8 mouse cellular contexts compared by ENCODE assay signal in genomic region chr12:100106275-100106895, GRCm38 (mm10). TPM values are rescaled to one million over a fixed set of nuclear protein-coding genes. Genes with fewer than 3 reads are reported as not detected.
DNase-seq lines count a peak whose midpoint lies in the region; ATAC-seq lines count a peak whose summit lies in the region.

No protein-coding gene starts in this region.

- H3K27me3 ChIP-seq in midbrain, embryonic 14.5 days (ENCODE audit: control insufficient read depth, insufficient read depth, low read length): no peaks in the 10 kb centered on the region

- H3K9ac ChIP-seq in midbrain, embryonic 14.5 days (replicated peaks; ENCODE audit: low read length): no peak overlapping the region

- intact Hi-C loops in left cerebral cortex, postnatal 4 days (cut with DNase I): loop anchor here (5.0 to 10.0 kb wide), 2 partner anchors 139 to 1022 kb away; no protein-coding TSS in a partner anchor

- H3K4me1 ChIP-seq in midbrain, embryonic 14.5 days (ENCODE audit: control insufficient read depth, insufficient read depth, low read length): peaks cover 6% of the 10 kb centered on the region

- H3K9me3 ChIP-seq in midbrain, embryonic 14.5 days (ENCODE audit: control insufficient read depth, low read length): no peaks in the 10 kb centered on the region

- H3K27ac ChIP-seq in midbrain, embryonic 14.5 days (replicated peaks; ENCODE audit: low read depth, low read length): no peak overlapping the region

- ATAC-seq in frontal cortex, adult (ENCODE audit: low TSS enrichment): peak; percentile 17; the same call in 1 of the 2 replicates
- ATAC-seq in midbrain, embryonic 14.5 days (ENCODE audit: low FRiP score, low TSS enrichment): no peak

- H3K4me3 ChIP-seq in midbrain, embryonic 14.5 days (replicated peaks; ENCODE audit: low read depth, low read length): no peak overlapping the region

- peak; percentile 79 to 83 for DNase-seq in cerebellum, adult 18-20 months
- no peak for DNase-seq in cerebellum, adult 11-12 months
- peak; percentile 64 for DNase-seq in c-Kit-positive CD71-positive TER-119-negative erythroid progenitor cells, embryonic 14.5 days (ENCODE audit: low read depth)
- peak; percentile 92 for DNase-seq in induced T-regulatory cell, adult 2 months (ENCODE audit: low read depth)
- peak; percentile 83 for DNase-seq in left cerebral cortex, postnatal 4 days
- DNase-seq in midbrain, embryonic 14.5 days: peak; percentile 93
- DNase-seq in spleen, postnatal 10 days (ENCODE audit: low spot score in 2 of 2): peak; percentile 59 to 85

- 14% methylated on average over 20 of the region's 20 CpGs for WGBS in midbrain, embryonic 14.5 days

- H3K4me2 ChIP-seq in midbrain, embryonic 14.5 days (ENCODE audit: low read length): peak overlapping the region; percentile 9; the same call in 1 of the 2 replicates

- H3K36me3 ChIP-seq in midbrain, embryonic 14.5 days (ENCODE audit: control insufficient read depth, insufficient read depth, low read length): no peaks in the 10 kb centered on the region

RNA-seq across cellular contexts. Expression of gene Psmc1, which starts 3.6 kb away (rescaled TPM):
- 100 to 1,000 TPM; 184 to 191 TPM for total RNA-seq in left cerebral cortex, postnatal 4 days (2021)
- 257 and 284 TPM in 2 replicates for polyA plus RNA-seq in midbrain, embryonic 14.5 days (2014; fragmentation: Nextera tagmentation; extraction: Ambion mirVana)

RNA-seq across cellular contexts. Expression of gene Nrde2, which starts 53.1 kb away (rescaled TPM):
- 10 to 100 TPM; 17.8 to 19.9 TPM for total RNA-seq in left cerebral cortex, postnatal 4 days (2021)
- polyA plus RNA-seq in midbrain, embryonic 14.5 days (2014; fragmentation: Nextera tagmentation; extraction: Ambion mirVana): 11.3 and 14.1 TPM in 2 replicates
